Mouse (Mus musculus): ENCODE data around the gene Maml3.

Maml3 gene

DNA sequence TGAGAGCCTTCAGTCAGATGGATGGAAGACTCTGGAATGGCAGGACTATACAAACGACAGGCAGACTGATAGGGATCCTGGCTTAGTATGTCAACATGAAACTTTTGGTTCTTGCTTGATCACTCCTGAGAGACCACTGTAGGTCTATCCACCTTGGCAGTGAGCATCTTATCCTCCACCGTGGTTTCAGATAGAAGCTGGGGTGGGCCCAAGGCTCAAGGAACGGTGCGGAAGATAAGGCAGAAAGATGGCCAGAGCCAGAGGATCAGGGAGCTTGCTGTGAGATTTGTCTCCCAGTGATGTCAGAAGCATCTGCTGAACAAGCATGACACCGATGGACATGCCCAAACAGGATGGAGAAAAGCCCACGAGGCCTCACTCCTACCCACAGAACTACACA is 362.5 kb downstream of the Maml3 start:
- no peak for DNase-seq (ENCODE audit: low spot score)

DNA sequence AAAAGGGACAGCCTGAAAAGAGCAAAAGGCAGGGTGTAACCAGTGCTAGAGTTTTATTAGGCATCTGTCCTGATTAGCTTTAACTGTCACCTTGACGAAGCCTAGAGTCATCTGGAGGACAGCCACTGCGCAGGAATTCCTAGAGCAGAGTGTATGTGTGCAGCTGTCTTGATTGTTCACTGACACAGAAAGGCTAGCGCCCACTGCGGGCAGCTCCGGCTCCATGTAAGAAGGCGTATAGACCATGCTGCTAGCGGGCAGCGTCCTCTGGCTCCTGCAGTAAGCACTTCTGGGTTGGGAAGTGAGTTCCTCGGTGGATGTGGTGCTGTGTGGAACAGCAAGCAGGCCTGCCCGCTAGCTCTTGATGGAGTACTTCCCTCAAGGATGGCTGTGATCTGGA is 363.1 kb downstream of the Maml3 start:
- DNase-seq (ENCODE audit: low spot score): no peak

DNA sequence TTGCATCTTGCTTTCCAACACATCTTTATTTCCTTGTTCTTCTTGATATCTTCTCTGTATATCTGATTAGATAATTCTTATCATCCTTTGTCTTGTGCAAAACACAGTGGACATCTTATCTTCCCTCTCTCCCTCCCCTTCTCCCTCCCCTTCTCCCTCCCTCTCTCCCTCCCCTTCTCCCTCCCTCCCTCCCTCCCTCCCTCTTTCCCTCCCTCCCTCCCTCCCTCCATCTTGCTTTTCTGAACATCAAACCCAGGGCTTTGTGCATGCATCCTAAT is 365.1 kb downstream of the Maml3 start:
- DNase-seq (ENCODE audit: low spot score): no peak

DNA sequence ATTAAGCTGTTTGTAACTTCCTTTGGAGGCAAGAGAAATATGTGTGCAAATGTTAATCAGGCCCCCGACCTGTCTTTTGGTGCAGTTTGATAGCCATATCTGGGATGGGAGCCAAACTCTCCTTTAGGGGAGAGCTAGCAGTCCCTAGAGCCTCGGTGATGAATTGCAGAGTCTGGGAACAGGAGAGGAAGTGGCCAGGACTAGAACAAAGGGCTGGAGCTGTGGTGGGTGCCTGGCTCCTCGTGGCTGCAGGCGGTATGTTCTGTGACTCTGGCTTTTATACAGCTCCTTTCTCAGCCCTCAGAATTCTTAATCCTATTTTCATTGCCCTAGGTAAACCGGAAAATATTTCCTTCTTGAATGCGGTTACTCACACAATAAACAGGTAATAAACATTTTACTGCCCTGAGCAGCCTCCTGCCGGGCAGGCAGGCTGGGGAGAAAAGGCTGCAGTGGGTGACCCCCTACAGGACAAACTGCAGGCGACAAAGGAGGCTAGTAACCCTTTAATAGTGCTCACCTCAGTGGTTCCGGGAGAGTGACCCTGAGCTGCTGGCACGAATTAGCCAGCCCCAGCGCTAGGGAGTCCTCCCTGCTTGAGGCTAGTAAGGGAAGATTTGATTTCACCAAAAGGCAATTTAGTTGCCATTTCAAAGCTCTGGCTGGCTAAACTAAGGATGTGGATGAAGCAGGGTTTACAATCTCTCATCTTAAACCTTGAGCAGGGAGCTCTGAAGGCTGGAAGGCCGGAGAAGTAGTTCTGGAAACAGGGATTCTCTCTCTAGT is 365.6 kb downstream of the Maml3 start:
- no peak for DNase-seq (ENCODE audit: low spot score)

DNA sequence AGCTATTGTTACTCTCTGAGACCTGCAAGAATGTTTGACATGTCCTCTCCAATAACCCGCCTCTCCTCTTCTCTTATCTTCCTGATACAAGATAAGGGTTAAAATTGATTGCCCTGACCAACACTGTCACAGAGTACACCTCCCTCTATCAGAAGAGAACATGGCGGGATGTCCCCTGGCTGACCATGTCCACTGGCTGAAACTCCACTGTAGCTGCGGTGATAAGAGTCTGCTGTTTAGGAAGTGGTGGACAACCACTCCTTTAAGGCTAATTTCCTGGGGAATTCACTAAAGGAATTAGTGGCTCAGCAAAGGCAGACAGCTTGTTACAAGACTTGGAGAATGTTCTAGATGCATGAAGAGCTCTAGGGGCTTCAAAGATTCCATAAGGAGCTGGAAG is 371.2 kb downstream of the Maml3 start:
- no peak for DNase-seq (ENCODE audit: low spot score)

DNA sequence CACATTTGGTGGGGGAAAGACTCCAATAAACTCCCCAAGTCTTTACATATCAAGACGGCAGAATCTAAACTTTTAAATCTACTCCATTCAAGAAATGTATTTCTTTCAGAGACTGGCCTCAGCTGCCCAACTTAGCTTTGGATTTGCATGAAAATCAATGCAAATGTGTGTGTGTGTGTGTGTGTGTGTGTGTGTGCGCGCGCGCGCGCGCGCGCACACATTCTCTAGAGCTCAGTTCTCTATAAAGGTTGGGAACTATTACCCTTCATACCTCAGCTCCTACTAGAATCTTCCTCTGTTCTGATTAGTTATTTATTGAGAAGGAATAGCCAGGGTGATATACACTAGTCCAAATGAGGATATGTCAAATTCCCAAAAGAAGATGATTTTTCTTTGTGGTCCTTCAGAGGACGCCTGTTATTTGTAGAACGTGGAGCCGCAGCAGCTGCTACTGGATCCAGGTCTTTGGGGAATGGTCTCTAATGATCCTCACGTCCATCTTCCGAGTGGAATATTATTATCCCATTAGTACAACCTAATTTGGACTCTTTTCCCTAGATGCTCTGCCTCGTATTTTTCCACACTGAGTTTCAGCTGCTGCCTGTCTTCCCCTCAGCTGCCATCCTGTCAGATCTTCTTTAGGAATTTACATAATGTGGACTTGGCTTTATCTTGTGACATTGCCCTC is 372.8 kb downstream of the Maml3 start:
- no peak for DNase-seq (ENCODE audit: low spot score)

DNA sequence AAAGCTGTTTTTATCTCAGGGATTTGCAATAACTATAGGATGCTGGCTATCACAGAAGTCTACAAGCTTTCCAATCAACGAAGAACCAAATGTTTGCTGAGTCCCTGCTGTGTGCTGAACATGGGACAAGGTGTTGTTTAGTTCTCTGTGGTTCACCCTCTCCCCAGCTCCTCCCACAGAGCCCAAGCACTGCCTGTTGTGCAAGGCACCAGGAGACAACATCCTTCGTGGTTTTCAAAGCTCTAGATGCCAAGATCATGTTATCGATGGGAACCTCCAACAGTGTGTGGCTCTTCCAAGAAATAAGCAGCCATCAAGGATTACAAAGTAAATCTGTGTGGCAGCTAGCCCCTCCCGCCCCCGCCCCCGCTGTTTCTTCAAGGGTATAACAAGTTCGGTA is 374.2 kb downstream of the Maml3 start:
- no peak for DNase-seq (ENCODE audit: low spot score)

DNA sequence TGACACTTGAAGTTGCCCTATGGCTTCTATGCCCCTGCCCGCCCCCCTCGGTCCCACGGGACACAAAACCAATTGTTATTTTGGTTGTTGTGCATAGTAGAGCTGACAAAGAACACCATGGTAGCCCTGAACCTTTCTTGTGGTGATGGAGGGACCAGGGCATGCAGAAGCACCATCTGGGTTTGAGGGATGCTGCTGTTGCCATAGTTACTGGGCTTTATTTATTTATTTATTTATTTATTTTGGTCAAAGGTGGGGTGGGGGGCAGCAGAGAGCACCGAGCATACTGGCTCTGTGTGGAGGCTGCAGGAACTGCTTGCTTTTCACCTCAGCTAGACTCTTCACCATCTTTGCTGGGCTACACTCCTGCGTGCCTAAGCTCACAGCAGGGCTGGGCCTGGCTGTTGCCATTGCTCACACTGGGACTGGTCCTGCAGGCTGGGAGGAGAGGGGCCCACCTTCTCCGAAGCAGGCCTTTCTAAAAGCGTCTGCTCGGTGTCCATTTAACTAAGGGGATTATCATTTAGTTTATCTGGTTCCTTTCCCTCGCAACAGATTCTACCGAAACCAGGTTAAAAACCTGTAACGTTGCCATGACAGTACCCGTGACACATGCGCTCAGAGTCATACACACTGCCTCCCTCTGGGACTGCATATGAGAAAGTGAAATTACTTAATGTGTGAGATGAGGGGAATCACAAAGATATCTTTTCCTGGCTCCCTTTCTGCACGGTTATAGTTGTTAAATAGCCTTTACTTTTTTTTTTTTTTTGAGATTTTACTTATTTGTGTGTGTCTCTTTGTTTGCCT is 375.6 kb downstream of the Maml3 start:
- DNase-seq (ENCODE audit: low spot score): no peak

DNA sequence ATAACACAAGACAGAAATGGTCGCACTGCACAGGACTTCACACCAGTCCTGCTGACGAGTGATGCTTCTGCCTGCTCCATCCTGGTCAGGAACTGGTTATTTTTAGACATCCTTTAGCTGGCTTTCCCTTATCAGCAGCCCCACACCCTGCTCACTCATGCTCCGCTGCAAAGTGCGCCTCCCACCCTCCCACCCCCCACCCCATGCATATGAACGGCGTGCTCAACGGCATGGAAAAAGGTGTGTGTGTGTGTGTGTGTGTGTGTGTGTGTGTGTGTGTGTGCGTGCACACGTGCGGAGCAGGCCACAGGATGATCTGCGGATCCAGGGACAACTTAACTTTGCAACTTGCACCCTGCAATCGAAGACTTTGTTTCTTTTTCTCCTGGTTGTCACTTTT is 376.4 kb downstream of the Maml3 start:
- DNase-seq (ENCODE audit: low spot score): no peak

DNA sequence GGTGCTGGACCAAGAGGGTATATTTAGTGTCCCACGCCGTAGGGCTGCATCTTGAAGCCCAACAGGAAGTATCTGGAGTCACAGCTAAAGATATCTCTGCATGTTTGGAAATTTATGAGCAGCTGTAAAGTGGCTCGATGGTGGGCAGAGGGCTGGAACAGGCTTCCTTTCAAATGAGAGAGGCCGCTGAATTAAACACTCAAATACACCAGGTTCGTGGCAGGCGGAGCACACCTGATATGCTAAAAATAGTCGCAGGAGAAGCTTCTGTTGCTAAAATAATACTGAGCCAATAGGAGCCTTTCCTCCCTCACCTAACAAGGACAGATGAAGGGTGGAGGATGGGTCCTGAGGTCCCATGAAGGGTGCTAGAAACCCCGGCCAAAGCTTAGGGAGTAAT is 376.9 kb downstream of the Maml3 start:
- DNase-seq (ENCODE audit: low spot score): peak; percentile 37

DNA sequence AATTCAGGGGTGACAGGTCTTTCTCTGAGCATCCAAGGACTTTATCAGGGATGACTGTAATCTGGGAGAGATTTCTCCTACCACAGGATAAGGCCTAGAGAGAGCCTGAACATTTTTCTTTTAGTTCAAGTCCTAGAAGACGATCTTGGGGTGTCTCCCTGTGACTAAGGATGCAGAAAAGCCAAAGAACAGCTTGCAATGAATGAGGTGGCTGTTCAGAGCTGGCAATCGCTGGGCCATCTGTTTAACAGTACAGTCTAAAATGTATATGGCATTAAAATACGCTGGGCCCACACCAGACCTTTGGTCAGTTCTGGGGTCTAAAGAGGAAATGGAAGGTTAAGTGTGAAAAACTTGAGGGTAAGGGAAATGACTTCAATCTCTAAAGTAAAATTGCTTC is 377.4 kb downstream of the Maml3 start:
- no peak for DNase-seq (ENCODE audit: low spot score)

DNA sequence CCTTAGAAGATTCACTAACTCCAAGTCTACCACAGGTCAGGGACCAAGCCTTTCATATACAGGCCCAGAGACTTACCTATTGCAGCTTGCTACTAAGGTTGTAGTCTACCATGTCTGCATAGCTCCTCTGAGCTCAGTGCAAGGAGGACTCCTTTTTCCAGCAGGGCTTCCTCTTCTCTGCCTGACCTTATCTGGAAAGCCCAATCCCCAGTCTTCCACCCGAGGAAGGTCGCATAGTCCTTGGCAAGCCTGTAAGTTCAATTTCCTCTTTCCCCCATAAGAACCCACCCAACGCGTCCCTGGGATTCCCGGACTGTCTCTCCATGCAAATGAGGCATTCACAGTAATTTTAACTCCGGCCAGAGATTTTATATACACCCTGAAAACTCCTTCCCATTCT is 378.6 kb downstream of the Maml3 start:
- no peak for DNase-seq (ENCODE audit: low spot score)

DNA sequence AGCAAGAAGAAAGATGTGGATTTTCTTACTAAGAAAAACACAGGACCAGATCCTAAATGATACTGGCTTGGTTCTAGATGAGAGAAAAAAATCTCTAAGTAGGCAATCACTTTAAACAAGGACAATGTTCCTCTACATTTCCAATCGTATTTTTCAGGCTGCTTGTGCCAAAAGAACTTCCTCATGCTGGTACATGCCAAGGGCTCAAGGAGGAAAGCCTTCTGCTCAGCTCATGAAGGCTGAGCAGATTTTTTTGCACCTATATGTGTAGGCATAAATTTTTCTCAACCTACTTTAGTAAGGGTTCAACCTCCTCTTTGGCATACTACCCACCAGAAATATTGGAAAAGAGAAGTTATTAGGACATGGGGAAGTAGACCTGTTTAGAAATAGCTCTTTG is 384.9 kb downstream of the Maml3 start:
- no peak for DNase-seq (ENCODE audit: low spot score)

DNA sequence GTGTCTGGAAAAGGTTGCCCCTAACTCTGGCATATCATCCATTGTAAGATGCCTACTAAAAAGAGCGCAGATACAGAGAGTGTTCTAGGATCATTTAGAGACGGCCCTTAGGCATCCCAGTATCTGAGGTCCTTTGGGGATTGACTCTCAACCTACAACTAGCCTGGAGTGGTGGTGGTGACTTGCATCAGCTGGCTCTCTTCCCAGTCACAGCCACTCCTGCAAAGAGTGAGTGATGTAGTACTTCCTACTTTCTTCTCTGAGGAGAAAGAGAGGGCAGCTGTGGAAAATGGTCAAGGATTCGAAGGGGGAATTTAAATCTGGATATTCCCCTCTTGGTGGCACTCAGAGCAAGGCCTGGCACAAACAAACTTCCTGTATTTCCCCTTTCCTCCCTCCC is 385.5 kb downstream of the Maml3 start:
- no peak for DNase-seq (ENCODE audit: low spot score)

DNA sequence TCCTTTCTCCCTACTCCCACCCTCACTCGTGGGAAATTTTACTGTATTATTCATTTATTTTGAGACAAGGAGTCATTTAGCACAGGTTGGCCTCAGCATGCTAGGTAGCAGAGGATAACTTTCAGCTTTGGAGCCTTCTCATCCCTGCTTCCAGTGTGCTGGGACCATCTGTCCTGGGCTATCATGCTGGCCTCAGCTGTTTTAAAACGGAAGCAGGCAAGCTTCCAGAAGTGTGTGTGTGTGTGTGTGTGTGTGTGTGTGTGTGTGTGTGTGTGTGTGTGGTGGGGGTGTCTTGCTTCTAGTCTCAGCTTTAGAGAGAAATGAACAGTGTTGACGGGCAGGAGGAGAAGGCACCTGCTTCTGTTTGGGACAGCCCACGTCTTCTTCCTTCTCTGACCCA is 387.0 kb downstream of the Maml3 start:
- no peak for DNase-seq (ENCODE audit: low spot score)

DNA sequence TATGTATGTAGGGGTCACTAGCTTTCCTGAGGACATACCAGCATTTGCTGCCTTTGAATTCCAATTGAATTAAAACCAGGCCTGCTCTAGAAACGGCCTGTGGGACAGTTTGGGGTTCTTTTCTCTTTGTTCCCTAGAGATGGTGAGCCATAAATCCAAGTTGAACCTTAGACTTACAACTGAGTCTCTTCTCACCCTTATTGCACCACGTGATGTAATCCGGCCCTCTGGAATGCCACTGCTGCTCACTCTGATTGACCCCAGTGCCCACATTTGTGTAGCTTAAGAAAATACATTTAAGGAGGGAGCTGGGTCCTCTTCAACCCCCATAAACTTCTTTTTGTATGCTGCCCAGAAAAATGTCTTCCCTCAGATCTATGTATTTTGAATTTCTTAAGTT is 387.4 kb downstream of the Maml3 start:
- DNase-seq (ENCODE audit: low spot score): no peak

DNA sequence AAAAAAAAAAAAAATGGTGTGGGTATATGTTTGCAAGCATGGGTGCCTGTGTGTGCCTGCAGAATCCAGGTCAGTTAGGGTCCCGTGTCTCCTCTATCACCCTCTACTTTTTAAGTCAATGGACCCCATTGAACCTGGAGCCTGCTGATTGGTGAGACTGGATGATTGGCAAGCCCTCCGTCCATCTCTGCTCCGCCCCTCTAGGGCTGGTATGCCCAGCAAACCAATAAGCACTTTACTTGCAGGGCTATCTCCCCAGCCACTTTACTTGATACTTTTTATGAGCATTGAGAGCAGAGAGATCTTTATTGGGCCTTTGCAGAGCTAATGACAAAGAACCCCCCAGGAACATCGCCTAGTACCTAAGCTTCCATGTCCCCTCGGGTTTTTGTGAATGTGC is 390.4 kb downstream of the Maml3 start:
- no peak for DNase-seq (ENCODE audit: low spot score)

DNA sequence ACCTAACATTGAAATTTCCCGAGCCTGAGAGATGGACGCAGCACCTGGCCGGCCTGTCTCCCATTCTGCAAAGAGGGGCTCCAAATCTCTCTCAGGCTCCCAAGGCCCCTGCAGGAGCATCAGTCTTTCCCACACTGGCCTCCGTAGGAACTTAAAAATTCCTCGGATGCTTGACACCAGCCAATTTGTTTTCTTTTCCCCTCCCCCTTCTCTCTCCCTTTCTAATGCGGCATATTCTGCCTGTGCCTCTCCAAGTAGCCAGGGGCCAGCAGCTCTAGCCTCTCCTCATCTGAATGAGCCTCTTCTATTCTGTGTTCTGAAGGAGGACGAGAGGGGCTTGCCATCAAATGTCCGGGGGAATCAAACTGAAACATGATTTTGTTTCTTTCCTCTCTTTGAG is 391.6 kb downstream of the Maml3 start:
- no peak for DNase-seq (ENCODE audit: low spot score)

DNA sequence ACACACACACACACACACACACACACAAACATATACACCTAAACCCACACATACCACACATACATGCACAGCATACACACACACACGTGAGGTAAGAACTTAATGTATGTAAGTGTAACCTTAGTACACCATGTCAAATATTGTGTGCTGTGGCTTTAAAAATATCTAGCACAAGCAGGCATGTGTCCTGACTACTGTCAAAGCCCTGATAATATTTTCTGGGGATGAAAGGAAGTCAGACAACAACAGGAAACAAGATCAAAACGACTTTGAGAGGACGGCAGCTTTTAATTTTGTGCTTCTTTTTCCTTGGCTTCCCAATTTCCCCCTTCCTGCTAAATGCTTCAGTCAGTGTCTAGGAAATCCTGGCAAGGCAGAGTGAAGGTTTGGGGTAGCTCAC is 392.5 kb downstream of the Maml3 start:
- DNase-seq (ENCODE audit: low spot score): no peak

DNA sequence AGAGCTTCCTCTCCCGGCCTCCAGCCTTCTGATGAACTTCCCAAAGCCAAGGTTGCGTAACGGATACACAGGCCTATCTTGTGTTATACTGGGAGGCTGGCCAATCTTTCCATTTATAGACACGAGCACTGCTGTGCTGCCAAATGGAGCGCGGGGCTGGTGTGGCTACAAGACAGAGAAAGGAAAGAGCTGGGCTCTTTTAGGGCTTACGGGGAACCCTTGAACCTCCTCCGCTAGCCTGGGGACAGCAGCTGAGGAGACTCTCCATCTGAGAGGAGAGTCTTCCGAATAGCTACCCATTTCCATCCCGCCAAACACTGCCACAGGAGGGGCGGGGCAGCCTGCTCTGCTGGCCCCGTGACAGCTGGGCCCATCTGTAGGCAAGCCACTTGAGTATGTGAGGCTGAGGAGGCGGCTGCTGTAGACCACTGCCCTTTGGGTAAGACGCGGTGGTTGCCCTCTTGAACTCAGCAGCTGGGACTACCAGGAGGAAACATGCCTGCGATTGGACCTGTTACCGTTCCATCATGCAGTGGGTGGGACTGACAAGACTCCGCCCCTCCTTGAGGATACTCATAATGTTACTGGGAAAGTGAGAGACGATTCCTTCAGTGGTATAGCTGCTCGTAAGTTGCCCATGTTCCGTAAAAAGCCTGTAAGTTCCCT is 396.0 kb downstream of the Maml3 start:
- peak; percentile 89 for DNase-seq (ENCODE audit: low spot score)

DNA sequence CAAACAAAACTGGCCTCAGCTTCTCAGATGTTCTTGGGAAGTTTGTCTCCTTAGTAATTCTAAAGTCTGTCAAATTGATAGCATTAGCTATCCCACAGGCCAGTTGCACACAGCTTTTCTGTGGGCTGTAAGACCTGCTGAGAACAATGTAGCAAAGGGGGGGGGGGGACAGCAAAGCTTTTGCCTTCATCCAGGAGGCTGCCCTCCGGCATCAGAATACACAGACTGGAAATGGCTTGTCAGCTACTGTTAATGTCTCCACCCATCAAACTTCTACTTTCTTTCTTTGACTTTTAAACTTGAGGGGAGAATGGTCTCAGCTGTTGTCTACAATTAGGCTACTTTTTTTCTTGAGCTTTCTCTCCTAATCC is 396.5 kb downstream of the Maml3 start:
- no peak for DNase-seq (ENCODE audit: low spot score)

DNA sequence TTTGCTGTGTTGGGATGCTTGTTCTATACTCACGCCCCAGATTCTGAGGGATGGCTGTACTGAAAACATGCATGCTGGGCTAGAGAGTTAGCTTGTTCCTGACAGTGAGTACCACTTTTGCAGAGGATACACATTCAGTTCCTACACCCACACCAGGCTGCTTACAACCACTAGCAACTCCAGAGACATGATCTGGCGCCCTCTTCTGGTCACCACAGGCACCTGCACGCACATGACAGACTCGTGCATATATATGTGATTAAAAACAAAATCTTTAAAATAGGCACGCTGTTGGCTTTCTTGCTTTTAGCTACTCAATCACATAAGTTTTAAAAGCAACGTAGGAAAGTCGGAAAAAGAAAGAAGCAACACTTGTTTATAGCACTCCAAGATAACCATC is 399.7 kb downstream of the Maml3 start:
- no peak for DNase-seq (ENCODE audit: low spot score)

DNA sequence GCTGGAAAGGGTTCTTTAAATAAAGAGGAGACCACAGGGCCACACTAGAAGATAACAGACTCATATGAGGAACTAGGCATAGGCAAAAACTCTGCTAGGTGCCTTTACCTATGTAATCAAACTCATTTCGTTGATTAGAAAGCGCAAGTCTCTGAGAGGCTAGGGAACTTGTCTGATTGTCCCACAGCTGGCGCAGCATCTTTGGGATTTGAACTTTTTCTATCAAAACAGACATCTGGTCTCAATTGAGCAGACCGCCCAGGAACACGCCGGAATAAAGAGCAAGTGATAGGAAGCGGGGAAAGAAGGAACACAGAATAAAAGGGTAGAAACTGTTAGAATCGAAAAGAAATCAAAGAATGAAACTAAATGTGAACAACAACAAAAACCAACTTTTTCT is 401.4 kb downstream of the Maml3 start:
- DNase-seq (ENCODE audit: low spot score): no peak

All from layer of hippocampus, adult 11-12 months (tissue).